Mouse (Mus musculus): Measurements from ENCODE around the gene Gbgt1.

Gbgt1 gene

GRCm38 (mm10) chr2:28498431-28498830 lies 1.7 kb downstream of the Gbgt1 start:
- in situ Hi-C loops (cut with MboI, MseI): no loop called here

GRCm38 (mm10) chr2:28502987-28503386 lies 6.3 kb downstream of the Gbgt1 start:
- in situ Hi-C loops (cut with MboI, MseI): no loop called here

GRCm38 (mm10) chr2:28504676-28505075 lies 8.0 kb downstream of the Gbgt1 start:
- in situ Hi-C loops (cut with MboI, MseI): no loop called here

- in situ Hi-C loops (cut with MboI, MseI): no loop called here
Measured at GRCm38 (mm10) chr2:28505795-28506194, 9.1 kb downstream of the Gbgt1 start, which contains the start of gene Gm10134. Gene Gm10134, plus strand, starts transcription at chr2:28506095.

GRCm38 (mm10) chr2:28506291-28506690 lies 9.6 kb downstream of the Gbgt1 start:
- in situ Hi-C loops (cut with MboI, MseI): no loop called here

- in situ Hi-C loops (cut with MboI, MseI): loop anchor here (5.0 kb wide), 1 partner anchor 36 kb away; no protein-coding TSS in a partner anchor
Measured at GRCm38 (mm10) chr2:28511600-28511999, 14.9 kb downstream of the Gbgt1 start.

GRCm38 (mm10) chr2:28512798-28513401 lies 16.2 kb downstream of the Gbgt1 start, which contains the start of gene Ralgds:
Gene Ralgds, plus strand, starts transcription at chr2:28513125.
- in situ Hi-C loops (cut with MboI, MseI): loop anchor here (5.0 kb wide), 1 partner anchor 34 kb away; no protein-coding TSS in a partner anchor

GRCm38 (mm10) chr2:28513431-28514370 lies 17.0 kb downstream of the Gbgt1 start:
- in situ Hi-C loops (cut with MboI, MseI): loop anchor here (5.0 kb wide), 1 partner anchor 34 kb away; no protein-coding TSS in a partner anchor

- in situ Hi-C loops (cut with MboI, MseI): loop anchor here (5.0 kb wide), 1 partner anchor 33 kb away; no protein-coding TSS in a partner anchor
Measured at GRCm38 (mm10) chr2:28514489-28514888, 17.8 kb downstream of the Gbgt1 start.

GRCm38 (mm10) chr2:28517206-28517909 lies 20.7 kb downstream of the Gbgt1 start:
- in situ Hi-C loops (cut with MboI, MseI): no loop called here

- in situ Hi-C loops (cut with MboI, MseI): no loop called here
Measured at GRCm38 (mm10) chr2:28518231-28518630, 21.5 kb downstream of the Gbgt1 start.

- in situ Hi-C loops (cut with MboI, MseI): no loop called here
Measured at GRCm38 (mm10) chr2:28520581-28520980, 23.9 kb downstream of the Gbgt1 start.

- in situ Hi-C loops (cut with MboI, MseI): no loop called here
Measured at GRCm38 (mm10) chr2:28521571-28522151, 25.0 kb downstream of the Gbgt1 start.

GRCm38 (mm10) chr2:28522166-28522565 lies 25.5 kb downstream of the Gbgt1 start:
- in situ Hi-C loops (cut with MboI, MseI): no loop called here

- in situ Hi-C loops (cut with MboI, MseI): no loop called here
Measured at GRCm38 (mm10) chr2:28523643-28524117, 27.0 kb downstream of the Gbgt1 start.

GRCm38 (mm10) chr2:28524406-28524805 lies 27.7 kb downstream of the Gbgt1 start:
- in situ Hi-C loops (cut with MboI, MseI): no loop called here

- in situ Hi-C loops (cut with MboI, MseI): no loop called here
Measured at GRCm38 (mm10) chr2:28525219-28525942, 28.7 kb downstream of the Gbgt1 start.

GRCm38 (mm10) chr2:28525943-28526876 lies 29.5 kb downstream of the Gbgt1 start:
- in situ Hi-C loops (cut with MboI, MseI): no loop called here
